Mouse (Mus musculus) kidney, embryonic 15.5 days (tissue): ENCODE data around the gene Lmtk2. TPM values are rescaled to one million over a fixed set of nuclear protein-coding genes. Genes with fewer than 3 reads are reported as not detected.

ENCODE experiments used
- ATAC-seq: fragments of 200-750 bp; cut with Nextera tagmentation; replicated peaks from 2 replicates; pipeline ENCODE4 v1.8.0; 2017; ENCODE audit warnings: moderate TSS enrichment; ENCODE audit not compliant: low FRiP score
- H3K27ac ChIP-seq: fragments of 300-500 bp; sonication (generic); 2 replicates; pipeline ENCODE4 v1.5.1; 2015; ENCODE audit warnings: mild to moderate bottlenecking, inconsistent platforms
- H3K27me3 ChIP-seq: fragments of 300-500 bp; sonication (generic); 2 replicates; pipeline ENCODE4 v1.6.1; 2015; ENCODE audit warnings: inconsistent platforms
- H3K36me3 ChIP-seq: fragments of 300-500 bp; sonication (generic); 2 replicates; pipeline ENCODE4 v1.6.1; 2015; ENCODE audit warnings: inconsistent platforms
- H3K4me1 ChIP-seq: fragments of 300-500 bp; sonication (generic); 2 replicates; pipeline ENCODE4 v1.6.1; 2015; ENCODE audit warnings: inconsistent platforms
- H3K4me2 ChIP-seq: fragments of 300-500 bp; sonication (generic); 2 replicates; pipeline ENCODE4 v1.6.1; 2015; ENCODE audit warnings: moderate library complexity, mild to moderate bottlenecking, inconsistent platforms
- H3K4me3 ChIP-seq: fragments of 300-500 bp; sonication (generic); replicated peaks from 2 replicates; pipeline ENCODE4 v1.5.1; 2015; ENCODE audit warnings: mild to moderate bottlenecking, inconsistent platforms
- H3K9ac ChIP-seq: fragments of 300-500 bp; sonication (generic); 2 replicates; pipeline ENCODE4 v1.6.1; 2015; ENCODE audit warnings: mild to moderate bottlenecking, inconsistent platforms
- H3K9me3 ChIP-seq: fragments of 300-500 bp; sonication (generic); replicated peaks from 2 replicates; pipeline ENCODE4 v1.6.1; 2016; ENCODE audit warnings: inconsistent platforms
- WGBS: fragments of 180-500 bp; shearing (Covaris S2); methylation state at CpG from one replicate; pipeline ENCODE4 v1.1.7; 2015; ENCODE audit warnings: mixed read lengths; 5-methylcytosine and 5-hydroxymethylcytosine counted together
- polyA plus RNA-seq: library from polyadenylated mRNA; unstranded; fragments of >200 nt; fragmentation: Nextera tagmentation; extraction: Ambion mirVana; gene quantifications from 2 replicates; pipeline ENCODE4 v1.2.1, GENCODE M21; 2015

Gene Lmtk2
- polyA plus RNA-seq, 1 experiment from 2014 or later = 5.4 TPM

- Histone ChIP-seq H3K36me3 (no peaks in the 10 kb centered on the region), H3K9ac (peak overlapping the region; percentile 64), H3K27me3 (no peaks in the 10 kb centered on the region), H3K27ac (peak overlapping the region; percentile 73; the same call in 1 of the 2 replicates), H3K9me3 (no peaks in the 10 kb centered on the region), H3K4me3 (peak overlapping the region; percentile 65), H3K4me1 (peaks cover 24% of the 10 kb centered on the region), H3K4me2 (peak overlapping the region; percentile 78)
- WGBS = 26% methylated on average over 18 of the region's 18 CpGs
- 0 out of 2 replicates have a peak, but pooled peaks have one; percentile 43 for ATAC-seq
Observed at GRCm38 (mm10) chr5:144223899-144224816, 123.9 kb downstream of the Lmtk2 start.

- 34% methylated on average over 11 of the region's 11 CpGs for WGBS
- peaks cover 24% of the 10 kb centered on the region for H3K4me1 ChIP-seq
- H3K36me3 ChIP-seq = no peaks in the 10 kb centered on the region
- H3K4me2 ChIP-seq = no peak overlapping the region
- no peaks in the 10 kb centered on the region for H3K27me3 ChIP-seq
- no peak overlapping the region for H3K27ac ChIP-seq
- no peaks in the 10 kb centered on the region for H3K9me3 ChIP-seq
- no peak overlapping the region for H3K4me3 ChIP-seq
- no peak overlapping the region for H3K9ac ChIP-seq
- ATAC-seq = no peak
Observed at GRCm38 (mm10) chr5:144226220-144226619, 126.0 kb downstream of the Lmtk2 start.

GRCm38 (mm10) chr5:144230216-144230615 lies 130.0 kb downstream of the Lmtk2 start:
- Histone ChIP-seq H3K4me2 (no peak overlapping the region), H3K9me3 (no peaks in the 10 kb centered on the region), H3K36me3 (no peaks in the 10 kb centered on the region), H3K9ac (no peak overlapping the region), H3K27ac (no peak overlapping the region), H3K4me1 (no peaks in the 10 kb centered on the region), H3K4me3 (no peak overlapping the region), H3K27me3 (no peaks in the 10 kb centered on the region)
- no peak for ATAC-seq
- WGBS = 89% methylated on average over 7 of the region's 7 CpGs

- no peak overlapping the region for H3K27ac ChIP-seq
- no peaks in the 10 kb centered on the region for H3K4me1 ChIP-seq
- H3K9me3 ChIP-seq = no peaks in the 10 kb centered on the region
- WGBS = 71% methylated on average over 1 of the region's 1 CpGs
- no peak overlapping the region for H3K4me2 ChIP-seq
- H3K4me3 ChIP-seq = no peak overlapping the region
- no peak overlapping the region for H3K9ac ChIP-seq
- H3K27me3 ChIP-seq = no peaks in the 10 kb centered on the region
- H3K36me3 ChIP-seq = no peaks in the 10 kb centered on the region
- ATAC-seq = no peak
Observed at GRCm38 (mm10) chr5:144231410-144231809, 131.2 kb downstream of the Lmtk2 start.

- H3K36me3 ChIP-seq = no peaks in the 10 kb centered on the region
- no peak overlapping the region for H3K4me2 ChIP-seq
- H3K4me3 ChIP-seq = no peak overlapping the region
- 87% methylated on average over 5 of the region's 5 CpGs for WGBS
- no peaks in the 10 kb centered on the region for H3K27me3 ChIP-seq
- no peaks in the 10 kb centered on the region for H3K4me1 ChIP-seq
- no peak overlapping the region for H3K27ac ChIP-seq
- no peaks in the 10 kb centered on the region for H3K9me3 ChIP-seq
- no peak overlapping the region for H3K9ac ChIP-seq
- ATAC-seq = no peak
Observed at GRCm38 (mm10) chr5:144232531-144232930, 132.3 kb downstream of the Lmtk2 start.

- 77% methylated on average over 6 of the region's 6 CpGs for WGBS
- Histone ChIP-seq H3K27ac (no peak overlapping the region), H3K27me3 (no peaks in the 10 kb centered on the region), H3K4me3 (no peak overlapping the region), H3K9me3 (no peaks in the 10 kb centered on the region), H3K9ac (no peak overlapping the region), H3K4me1 (no peaks in the 10 kb centered on the region), H3K36me3 (no peaks in the 10 kb centered on the region), H3K4me2 (no peak overlapping the region)
- ATAC-seq = no peak
Observed at GRCm38 (mm10) chr5:144234222-144234621, 134.0 kb downstream of the Lmtk2 start.

- no peak overlapping the region for H3K4me2 ChIP-seq
- no peak overlapping the region for H3K9ac ChIP-seq
- H3K4me3 ChIP-seq = no peak overlapping the region
- no peak overlapping the region for H3K27ac ChIP-seq
- H3K36me3 ChIP-seq = no peaks in the 10 kb centered on the region
- H3K4me1 ChIP-seq = no peaks in the 10 kb centered on the region
- H3K9me3 ChIP-seq = no peaks in the 10 kb centered on the region
- ATAC-seq = no peak
- H3K27me3 ChIP-seq = no peaks in the 10 kb centered on the region
- WGBS = 81% methylated on average over 7 of the region's 7 CpGs
Observed at GRCm38 (mm10) chr5:144234714-144235113, 134.5 kb downstream of the Lmtk2 start.

Other genes starting within 250 kb of the Lmtk2 start
- gene Ankrd61, start 202.8 kb upstream of the Lmtk2 start, polyA plus RNA-seq = 0.36 and 0.58 TPM in 2 replicates
- gene Aimp2, start 190.6 kb upstream of the Lmtk2 start, polyA plus RNA-seq = 113 TPM in 2 replicates
- 31.9 and 32.9 TPM in 2 replicates for gene Pms2, start 190.5 kb upstream of the Lmtk2 start, polyA plus RNA-seq
- 0.59 and 0.83 TPM in 2 replicates for gene Gm42421, start 172.3 kb upstream of the Lmtk2 start, polyA plus RNA-seq
- gene Rsph10b, start 167.4 kb upstream of the Lmtk2 start, polyA plus RNA-seq = 0.81 TPM in 2 replicates
- 84.3 and 91.6 TPM in 2 replicates for gene Ccz1, start 85.6 kb upstream of the Lmtk2 start, polyA plus RNA-seq
- 5.0 TPM in 2 replicates for gene Ocm, start 73.8 kb upstream of the Lmtk2 start, polyA plus RNA-seq
- gene Bhlha15, start 89.8 kb downstream of the Lmtk2 start, polyA plus RNA-seq = 0.48 and 0.71 TPM in 2 replicates
- 22.4 and 23.6 TPM in 2 replicates for gene Tecpr1, start 123.2 kb downstream of the Lmtk2 start, polyA plus RNA-seq
- 123 and 129 TPM in 2 replicates for gene Bri3, start 144.0 kb downstream of the Lmtk2 start, polyA plus RNA-seq